Mouse (Mus musculus) thymus, adult 2 months (tissue): ENCODE data around the gene Oosp3.

Experiments used
- CTCF ChIP-seq: fragments of 200-500 bp; IDR thresholded peaks from 2 replicates; pipeline ENCODE4 v1.5.1; 2012; ENCODE audit warnings: mild to moderate bottlenecking, control low read depth, low read length, moderate library complexity, borderline replicate concordance; ENCODE audit not compliant: control insufficient read depth, poor library complexity, insufficient read depth; ENCODE audit errors: extremely low read depth
- POLR2A ChIP-seq: fragments of 200-500 bp; IDR thresholded peaks from 2 replicates; pipeline ENCODE4 v1.6.1; 2012; ENCODE audit warnings: mild to moderate bottlenecking, low read length, control low read depth, moderate library complexity; ENCODE audit not compliant: control insufficient read depth, poor library complexity, insufficient read depth; ENCODE audit errors: extremely low read depth

- TF ChIP-seq CTCF: no peak
- no peak for TF ChIP-seq POLR2A
Measured at GRCm38 (mm10) chr19:11712451-11712850, 15.6 kb downstream of the Oosp3 start.
